Mouse (Mus musculus): ENCODE measurements around the gene Ubald1.

Gene Ubald1

DNA sequence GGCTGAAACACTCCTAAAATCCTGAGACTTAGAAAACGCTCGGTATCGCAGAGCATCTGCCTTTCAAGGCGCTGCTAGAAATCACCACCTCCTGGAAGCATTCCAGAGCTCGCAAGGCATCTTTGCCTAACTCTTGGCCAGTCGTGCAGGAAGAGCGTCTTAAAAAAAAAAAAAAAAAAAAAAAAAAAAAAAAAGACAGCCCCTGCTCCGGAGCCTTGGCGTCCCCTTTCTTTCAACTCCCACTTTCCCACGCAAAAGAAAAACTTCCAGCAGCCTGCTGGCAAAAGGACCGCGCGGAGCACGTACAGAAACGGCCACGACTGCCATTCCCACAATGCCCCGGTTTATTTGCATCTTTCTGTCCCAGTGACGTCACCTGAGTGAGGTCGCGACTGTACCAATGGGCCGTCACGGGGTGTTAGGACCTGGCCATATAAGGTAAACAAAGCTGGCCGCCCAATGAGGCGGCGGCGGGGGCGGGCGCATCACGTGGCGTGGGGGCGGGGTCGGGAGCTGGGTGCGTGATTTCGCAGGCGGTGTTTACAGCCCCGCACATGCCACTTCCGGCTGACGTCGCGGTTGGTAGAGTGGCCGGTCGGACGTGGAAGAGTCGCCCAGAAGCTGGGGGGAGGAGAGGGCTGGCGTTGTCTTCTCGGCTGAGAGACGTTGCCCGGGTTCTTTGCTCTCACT lies at the start of gene Ubald1:
Gene Ubald1 (minus strand): TSS at position 180 of the 690 bp plus-strand sequence.
- peak; percentile 100 for DNase-seq

DNA sequence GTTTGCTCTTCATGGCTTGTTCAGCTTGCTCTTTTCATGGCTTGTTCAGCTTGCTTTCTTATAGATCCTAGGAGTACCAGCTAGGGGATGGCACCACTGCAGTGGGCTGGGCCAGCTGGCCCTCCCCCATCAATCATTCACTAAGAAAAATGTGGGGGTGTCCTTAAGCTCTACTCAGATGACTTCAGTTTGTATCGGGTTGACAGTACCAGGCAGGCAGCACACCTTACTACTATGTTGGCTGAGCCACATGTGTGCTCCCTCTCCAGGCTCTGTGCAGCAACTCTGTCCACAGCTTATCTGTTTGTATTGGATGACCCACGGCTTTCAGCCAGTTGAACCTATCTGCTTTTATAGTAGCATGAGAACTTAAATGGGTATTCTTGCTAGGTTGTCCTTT lies 48.4 kb upstream of the Ubald1 start:
- DNase-seq: no peak

DNA sequence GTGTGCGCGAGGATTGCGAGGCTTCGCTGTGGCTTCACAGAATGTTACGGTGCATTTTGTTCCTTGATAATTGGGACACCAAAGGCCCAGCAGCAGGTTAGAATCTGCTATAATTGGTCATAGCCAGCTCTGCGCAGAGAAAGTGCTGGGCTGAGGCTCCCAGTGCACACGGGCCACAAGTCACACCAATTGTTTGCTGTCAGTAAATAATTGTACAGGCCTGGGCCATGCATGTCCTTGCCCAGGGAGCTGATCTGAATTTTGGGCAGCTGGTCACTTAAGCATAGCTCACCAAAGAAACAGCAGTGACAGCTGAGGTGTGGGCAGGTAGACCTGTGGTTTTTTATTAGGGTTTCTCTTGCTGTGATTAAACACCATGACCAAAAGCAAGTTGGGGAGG lies 47.9 kb upstream of the Ubald1 start:
- no peak for DNase-seq

DNA sequence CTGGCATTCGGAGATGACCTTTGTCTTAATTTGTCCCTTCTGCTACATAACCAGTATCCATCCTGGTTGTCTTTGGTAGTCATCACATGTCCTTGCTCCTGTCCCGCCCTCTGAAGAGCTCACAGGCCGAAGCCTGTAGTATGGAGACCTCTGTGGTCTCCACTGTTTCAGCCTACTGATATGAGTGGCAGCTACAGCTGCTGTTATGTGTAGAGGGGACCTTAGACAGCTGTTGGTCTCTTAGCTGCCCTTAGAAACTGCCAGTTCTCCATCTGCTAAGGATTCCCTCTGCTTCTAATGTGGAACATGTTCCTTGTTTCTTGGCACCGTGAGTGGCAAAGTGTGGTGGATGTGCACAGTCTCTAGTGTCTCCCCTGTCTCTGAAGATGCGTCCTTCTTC lies 43.9 kb upstream of the Ubald1 start:
- no peak for DNase-seq

DNA sequence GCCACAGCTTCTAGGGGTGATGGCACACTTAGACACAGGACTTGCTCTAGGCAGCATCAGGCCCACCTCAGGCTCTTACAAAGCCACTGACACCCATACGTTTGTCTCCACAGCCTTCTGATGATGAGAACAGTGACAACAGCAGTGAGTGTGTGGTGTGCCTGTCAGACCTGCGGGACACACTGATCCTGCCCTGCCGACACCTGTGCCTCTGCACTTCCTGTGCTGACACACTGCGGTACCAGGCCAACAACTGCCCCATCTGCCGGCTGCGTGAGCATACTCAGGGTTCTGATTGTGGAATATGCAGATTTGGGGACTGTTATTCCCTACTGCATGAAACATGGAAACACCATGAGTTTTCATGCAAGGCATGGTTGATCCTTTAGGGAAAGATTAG lies 42.4 kb upstream of the Ubald1 start:
- DNase-seq: no peak

DNA sequence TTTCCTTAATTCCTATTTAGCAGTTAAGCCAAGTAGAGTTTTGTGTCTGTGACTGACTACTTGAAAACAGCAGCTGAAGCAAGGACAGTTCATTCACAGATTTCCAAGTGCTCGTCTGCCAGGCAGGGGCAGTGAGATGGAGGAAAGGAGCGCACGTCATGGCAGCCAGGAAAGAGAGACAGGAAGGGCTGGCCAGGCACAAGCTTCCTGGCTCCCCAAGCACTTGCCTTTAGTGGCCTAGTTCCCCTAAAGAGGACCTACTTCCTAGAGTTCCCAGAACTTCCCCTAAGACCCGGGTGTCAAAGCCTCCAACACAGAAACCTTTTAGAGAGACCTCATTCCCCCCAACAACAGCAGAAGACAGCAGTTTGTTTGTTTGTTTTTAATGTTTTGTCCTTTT lies 40.4 kb upstream of the Ubald1 start:
- no peak for DNase-seq

DNA sequence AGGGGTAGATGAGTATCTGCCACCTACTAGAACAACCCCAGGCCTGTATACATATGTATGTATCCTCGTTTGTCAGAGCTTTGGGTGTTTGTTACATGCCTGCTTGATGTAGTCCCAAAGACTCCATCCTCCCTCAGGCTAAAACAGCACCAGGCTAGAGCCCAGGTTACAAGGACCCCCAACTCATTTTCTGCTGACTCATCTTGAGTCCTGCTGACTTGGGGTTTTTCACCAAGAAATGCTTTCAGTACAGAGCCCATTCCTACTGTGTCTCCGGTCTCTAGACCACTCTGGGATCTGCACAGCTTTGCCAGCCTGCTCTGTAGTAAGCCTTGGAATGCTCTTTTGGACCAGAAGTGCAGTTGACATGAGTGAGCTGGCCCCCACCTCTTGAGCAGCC lies 36.5 kb upstream of the Ubald1 start:
- DNase-seq: no peak

DNA sequence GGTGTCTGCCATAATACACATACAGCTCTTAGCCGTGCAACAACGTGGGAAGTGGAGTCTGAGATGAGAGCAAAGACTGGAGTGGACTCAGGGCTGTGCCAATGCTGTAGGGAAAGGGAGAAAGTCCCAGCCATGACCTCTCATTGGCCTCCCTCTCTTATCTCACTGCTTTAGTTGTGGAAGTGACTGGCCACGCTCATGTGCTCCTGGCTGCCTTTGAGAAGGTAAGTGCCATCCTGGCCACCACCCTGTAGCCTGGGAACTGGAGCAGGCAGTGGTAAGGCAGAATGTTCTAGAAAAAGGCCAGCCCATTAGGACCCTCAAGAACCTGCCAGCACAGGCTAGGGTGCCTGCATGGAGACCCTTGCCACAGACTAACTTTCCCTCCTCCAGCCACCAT lies 35.8 kb upstream of the Ubald1 start:
- no peak for DNase-seq

DNA sequence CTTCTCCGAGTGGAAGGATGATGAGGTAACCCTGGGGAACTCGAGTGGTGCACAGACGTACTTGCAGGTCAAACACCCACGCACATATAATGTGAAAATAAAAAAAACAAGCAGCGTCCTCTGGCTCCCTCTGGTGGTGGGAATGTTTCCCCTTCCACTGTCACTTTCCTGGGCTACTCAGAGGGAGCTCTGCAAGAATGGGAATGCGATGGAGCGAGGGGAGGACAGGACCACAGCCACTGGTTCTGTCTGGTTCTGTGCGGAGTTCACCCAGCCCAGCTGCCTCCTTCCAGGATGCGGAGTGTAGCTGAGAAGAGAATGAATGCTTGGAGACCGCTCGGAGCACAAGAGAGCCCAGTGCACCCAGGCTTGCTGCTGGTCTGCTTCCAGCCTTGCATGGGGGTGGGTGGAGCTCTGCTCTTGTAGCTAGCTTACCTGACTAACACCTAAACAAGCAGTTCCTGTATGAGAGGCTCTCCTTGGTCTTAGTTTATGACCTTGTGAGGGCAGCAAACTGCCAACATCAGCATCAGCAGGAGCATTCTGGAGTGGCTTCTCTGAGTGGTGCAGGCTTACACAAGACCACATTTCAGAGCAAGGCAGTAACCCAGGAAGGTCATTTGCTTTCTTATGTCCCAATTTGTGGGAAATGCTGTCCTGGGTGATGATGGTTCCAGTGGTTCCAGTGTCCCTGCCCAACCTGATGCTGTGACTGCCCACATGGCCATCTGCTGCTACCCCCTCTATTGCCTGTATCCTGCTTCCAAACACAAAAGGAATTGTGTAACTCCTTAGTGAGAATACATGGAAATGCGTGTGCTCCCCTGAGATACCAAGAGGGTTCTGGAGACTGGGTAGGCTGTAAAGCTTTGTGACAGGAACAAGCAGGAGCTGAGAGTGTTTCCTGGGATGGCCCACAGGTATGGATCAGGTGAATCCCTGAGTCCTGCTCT lies 33.9 kb upstream of the Ubald1 start:
- DNase-seq: peak; percentile 83

DNA sequence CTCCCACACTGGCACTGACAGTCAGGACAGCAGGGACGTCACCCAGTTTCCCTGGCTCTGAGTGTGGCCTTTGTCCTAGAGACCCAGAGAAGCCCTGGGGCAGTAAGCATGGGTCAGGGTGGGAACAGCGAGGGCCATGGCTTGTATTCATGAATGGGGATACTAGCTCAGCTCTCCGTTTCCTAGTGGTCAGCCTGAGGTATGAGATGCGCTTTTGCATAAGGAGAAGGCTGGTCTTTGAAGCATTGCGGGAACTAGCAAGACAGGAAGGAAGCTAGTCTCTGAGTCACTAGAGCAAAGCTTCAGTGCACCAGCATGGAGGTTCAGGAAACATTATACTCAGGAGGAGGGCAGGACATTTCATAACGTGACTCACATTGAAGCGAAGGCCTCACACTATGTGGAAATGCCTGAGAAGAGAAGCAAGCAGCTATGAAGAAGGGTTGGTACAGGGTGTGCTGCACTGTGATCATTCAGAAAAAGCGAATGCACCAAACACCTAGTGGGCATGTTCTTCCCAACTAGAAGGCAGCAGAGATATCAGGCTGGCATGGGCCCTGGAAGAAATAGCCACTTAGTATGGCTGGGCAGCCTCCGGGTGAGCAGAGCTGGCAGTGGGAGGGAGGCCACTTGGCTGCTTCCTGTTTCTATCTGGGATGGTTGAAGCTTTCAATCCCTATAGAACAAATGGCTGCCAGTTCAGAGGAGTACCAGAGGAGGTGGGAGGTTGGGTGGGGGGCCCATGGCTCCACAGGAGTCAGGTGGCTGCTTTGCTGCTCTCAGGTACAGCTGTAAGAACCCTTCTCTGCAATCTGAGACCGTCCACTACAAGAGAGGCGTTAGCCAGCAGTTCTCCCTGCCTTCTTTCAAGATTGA lies 33.0 kb upstream of the Ubald1 start:
- DNase-seq: peak; percentile 67

DNA sequence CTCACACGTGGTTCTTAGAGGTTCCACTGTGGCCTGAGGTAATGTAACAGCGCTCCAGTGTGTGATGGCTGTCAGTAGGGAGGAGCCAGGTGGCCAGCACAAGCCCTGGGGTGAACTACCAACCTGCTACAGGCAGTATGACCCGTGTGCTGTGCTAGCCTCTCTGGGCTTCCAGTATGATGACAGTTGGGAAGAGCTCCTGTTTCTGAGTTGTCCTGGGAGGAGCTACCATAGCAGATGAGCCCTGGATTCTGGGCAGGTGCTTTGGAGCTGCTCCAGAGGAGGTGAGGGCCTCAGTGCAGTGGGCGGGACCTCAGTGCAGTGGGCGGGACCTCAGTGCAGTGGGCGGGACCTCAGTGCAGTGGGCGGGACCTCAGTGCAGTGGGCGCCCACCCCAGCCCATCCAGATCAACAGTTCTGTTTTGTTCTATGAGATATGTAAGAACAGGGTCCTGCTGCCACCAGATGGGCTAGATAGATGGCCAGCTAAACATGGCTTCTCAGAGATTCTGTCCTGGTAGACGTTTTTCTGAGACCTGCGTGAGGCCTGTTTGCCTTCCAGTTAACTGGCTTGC lies 32.0 kb upstream of the Ubald1 start:
- DNase-seq: no peak

DNA sequence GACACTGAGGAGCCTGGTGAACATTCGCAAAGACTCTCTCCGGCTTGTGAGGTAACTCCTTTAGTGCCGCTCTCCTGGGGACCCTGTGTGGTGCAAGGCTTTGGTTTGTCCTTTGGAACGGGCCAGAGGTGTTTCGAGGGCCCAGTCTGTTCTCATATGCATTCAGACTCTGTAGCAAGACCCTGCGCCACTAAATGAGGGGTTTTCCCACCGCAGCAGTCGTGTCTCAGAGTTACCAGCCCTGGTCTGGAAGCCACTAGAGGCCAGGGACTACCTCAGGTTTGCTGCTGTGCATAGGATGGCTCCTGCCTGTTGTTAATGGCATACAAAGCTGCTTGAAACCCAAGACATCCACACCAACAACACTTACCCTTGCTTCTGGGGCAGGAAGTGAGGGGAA lies 30.6 kb upstream of the Ubald1 start:
- DNase-seq: no peak

DNA sequence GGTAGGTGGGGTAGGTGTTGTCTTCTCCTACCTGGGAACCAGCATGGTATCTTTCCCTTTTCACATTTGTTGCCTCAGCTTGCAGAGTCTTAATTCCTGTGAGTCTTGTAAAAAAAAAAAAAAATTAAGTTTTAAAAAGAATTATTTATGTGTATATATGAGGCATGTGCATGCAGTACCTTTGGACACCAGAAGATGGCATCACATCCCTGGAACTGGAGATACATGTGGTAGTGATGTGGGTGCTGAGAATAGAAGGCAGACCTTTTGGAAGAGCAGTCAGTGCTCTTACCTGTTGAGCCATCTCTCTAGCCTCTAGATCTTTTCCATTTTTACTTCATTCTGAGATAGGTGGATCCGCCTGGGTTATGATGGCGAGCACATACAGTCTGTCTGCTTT lies 29.6 kb upstream of the Ubald1 start:
- DNase-seq: no peak

DNA sequence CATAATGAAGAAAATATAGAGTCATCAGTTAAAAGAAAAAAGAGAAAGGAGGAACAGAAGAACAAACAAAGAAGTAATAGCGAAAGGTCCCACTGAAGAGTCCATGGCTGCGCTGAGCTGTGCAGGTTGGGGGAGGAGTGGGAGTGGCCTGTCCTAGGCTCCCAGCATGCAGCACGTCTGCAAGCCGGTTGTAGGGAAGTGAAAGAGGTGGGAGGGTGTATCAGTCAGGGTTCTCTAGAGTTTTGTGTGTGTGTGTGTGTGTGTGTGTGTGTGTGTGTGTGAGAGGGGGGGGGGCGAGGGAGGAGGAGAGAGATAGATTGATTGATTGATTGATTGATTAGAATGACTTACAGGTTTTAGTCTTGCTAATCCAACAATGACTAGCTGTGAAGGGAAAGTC lies 27.9 kb upstream of the Ubald1 start:
- DNase-seq: no peak

DNA sequence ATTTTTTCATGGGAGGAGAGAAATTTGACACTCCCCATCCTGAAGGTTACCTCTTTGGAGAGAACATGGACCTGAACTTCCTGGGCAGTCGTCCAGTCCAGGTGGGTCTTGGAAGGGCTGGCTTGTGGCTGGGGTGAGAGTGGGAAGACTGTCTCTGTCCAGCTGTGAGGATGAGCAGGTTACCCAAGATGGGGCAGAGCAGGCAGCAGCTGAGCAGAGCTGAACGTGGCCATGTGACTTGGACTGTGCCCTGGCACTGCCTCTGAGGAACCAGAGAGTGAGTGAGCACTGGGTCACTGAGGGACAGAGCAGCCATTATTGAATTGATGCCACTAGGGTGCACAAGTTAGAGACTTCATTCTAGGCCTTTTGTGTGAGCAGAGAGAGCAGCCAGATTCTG lies 27.3 kb upstream of the Ubald1 start:
- peak; percentile 62 for DNase-seq

DNA sequence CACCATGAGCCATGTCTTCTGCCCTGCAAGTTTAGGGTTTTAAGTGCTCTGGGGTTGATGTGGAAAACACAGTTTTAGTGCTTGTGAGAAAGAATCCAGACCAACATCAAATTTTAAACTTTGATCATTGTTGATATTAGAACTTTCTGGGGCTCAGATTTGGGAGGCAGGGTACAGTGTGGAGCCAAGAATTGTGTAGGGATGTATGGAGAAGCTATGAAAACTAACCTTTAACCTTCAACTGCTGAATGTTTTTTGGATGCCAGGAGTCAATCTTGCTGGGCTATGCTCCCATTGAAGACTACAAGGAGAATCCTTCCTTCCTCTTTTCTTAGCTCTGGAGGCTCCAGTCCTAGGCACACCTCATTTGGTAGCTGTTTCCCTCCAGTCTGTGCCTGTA lies 26.4 kb upstream of the Ubald1 start:
- DNase-seq: no peak

DNA sequence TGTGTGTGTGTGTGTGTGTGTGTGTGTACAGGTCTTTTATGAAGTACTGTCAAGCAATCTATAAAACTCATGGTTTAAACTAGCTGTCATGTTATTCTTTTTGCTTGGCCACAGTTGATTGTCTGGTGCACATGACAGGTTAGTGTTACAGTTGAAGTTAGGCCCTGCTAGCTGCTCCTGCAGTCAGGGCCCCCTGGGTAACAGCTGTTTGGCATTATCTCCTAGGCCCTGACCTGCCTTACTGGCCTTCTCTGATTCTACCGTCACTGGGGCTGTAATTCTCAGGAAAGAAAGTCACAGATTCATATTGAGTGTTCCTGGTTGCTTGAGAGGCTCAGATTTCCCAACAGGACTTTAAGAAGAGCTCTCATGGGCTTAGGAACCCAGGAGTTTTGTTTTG lies 25.5 kb upstream of the Ubald1 start:
- no peak for DNase-seq

DNA sequence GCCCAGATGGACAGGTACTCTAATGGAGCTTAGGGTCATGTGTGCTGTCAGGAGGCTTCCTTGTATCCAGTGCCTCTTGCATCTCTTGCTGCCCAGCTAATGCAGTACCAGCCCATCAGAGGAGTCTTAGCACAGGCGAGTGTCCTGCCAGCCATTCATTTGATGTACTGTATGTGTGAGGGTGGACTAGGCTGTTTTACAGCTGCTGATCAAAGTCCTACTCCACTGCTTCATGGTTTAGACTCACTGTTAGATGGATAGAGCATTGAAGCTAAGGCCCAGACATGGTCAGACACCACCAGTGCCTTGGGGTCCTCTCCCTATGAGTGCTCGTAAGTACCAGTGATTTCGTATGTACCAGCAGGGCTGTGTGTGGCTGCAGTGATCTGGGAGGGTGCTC lies 24.8 kb upstream of the Ubald1 start:
- no peak for DNase-seq

DNA sequence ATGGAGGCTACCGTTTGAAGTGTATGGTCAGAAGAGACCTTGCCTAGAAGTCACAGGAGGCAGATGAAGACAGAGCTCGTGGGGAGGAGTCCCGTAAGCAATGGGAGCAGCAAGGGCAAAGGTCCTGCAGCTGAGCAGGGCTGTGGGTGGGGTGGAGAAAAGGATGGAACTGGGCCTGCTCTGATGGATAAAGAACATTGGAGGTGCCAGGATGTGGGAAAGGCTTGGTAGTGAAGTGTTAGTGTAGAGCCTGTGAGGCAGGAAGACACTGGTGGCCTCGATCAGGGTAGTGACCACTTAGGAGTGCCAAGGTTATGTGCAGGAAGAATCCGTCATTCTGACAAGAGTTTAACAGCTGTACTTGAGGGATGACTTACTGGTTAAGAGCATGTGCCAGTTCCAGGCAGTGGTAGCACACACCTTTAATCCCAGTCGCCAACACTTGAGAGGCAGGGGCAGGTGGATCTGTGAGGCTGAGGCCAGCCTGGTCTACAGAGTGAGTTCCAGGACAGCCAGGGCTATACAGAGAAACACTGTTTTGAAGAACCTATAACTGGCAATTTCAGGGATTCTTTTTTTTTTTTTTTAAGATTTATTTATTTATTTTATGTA lies 23.5 kb upstream of the Ubald1 start:
- no peak for DNase-seq

DNA sequence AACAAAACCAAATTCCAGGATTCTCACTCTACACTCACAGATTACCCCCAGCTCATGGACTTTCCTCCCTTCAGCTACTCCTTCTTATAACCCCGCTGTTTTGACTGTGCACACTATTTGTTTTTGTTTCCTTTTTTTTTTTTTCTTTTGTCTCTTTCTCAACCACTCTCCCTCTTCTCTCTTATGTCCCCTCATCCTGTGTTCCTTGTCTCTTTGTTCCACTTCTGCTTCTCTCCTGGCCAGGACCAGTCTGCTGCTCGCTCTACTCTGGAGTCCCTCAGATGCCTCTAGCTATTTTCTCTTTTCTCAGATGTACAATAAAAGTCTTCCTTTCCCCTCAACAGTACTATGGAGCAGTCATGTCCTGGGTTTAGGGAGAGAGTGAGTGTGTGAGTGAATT lies 22.3 kb upstream of the Ubald1 start:
- DNase-seq: no peak

DNA sequence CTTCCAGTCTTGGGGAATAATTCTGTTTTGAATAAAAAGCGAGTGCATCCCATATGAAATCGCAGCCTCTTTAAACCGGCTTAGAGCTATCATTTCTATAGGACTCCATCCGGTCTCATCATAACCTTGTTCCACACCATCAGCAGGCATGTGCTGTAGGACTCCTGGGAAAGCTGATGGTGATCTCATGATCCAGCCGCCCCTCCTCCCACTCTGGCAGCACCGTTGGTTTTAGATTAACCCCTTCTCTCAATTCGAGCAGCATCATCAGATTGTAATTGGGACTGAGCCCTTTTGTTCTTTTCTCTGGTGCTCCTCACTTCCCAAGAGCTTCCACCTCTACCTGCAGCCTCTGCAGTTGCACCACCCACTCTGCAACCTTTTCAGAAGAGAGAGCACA lies 21.1 kb upstream of the Ubald1 start:
- no peak for DNase-seq

DNA sequence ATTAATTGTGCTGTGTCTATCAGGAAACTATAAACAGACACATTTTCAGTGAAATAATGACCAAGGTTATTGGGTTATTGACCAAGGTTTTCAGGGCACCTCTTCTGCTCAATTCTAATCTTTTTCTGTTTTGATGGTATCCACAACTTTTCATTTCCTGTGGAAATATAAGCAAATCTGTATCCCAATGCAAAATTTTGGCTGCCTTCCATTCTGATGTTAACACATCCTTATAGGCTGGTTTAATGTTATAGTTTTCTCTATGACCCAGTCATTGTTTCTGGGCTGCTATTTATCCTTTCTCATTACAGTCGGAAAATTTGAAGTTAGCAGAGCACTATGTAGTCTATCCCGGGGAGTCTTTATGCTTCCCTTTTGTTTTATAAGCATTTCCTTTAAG lies 19.6 kb upstream of the Ubald1 start:
- DNase-seq: no peak

DNA sequence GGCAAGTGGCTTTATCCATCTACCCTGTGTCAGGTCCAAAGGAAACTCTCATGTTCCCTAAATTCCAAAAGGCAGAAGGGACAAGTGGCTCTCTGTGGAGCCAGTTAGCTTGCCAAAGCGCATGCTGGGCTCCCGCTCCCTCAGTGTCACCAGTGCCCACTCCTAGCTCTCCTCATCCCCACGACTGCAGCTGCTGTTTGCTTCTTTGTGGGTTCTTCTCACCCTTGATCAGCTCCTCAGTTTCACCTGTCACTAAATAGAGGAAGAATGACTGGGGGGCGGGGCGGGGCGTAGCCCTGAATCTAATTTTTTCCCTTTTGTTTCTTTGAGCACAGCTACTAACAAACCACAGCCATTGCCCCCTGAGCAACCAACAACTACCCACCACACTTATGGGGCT lies 18.8 kb upstream of the Ubald1 start:
- no peak for DNase-seq
